Mouse (Mus musculus) hindlimb bud, embryonic 11.5 days (tissue): ENCODE measurements at regions not wholly inside any gene's neighbourhood (a gene's known extent, or its start where the extent isn't known, plus 50 kb on each side); places are given as distances from the start of the nearest gene placed in this dataset.

Source experiments
- DNase-seq: peaks from one replicate; pipeline ENCODE4 v3.0.0-alpha.2; 2012; ENCODE audit warnings: low read depth, low spot score; ENCODE audit errors: extremely low spot score

DNA sequence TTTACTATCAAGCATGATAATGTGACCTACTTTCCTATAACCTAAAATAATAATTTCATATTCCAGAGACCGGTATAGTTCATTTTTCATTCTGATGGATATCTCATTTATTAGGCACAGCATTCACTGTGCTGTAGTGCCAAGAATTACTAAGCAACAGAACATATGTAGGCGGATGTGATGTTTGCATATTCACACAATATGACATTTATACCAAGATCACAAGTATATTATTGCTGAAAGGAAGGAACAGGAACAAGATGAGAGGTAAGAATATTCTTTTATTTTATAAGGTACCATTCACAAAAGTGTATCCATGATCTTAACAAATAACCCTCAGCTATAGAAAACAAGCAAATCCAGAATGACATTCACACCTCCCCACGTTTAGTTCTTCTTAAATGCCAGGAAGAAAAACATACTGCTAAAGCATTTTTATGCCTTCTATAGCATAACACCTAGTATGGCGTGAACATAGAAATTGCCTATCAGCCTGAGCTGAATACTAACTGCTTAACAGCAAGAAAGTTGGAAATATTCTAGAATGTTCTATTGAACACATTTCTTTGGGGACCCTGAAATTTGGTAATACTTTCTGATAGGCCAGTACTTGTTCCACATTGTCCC is 1062.8 kb upstream of the Acvr2a start:
- DNase-seq: no peak

- no peak for DNase-seq
Observed at GRCm38 (mm10) chr2:47755716-47756115, 1058.2 kb upstream of the Acvr2a start.

GRCm38 (mm10) chr2:47756248-47756647 is 1057.7 kb upstream of the Acvr2a start:
- DNase-seq: no peak

- no peak for DNase-seq
Observed at GRCm38 (mm10) chr2:47775766-47776165, 1038.1 kb upstream of the Acvr2a start.

- DNase-seq: no peak
Observed at GRCm38 (mm10) chr2:47776965-47777364, 1036.9 kb upstream of the Acvr2a start.

GRCm38 (mm10) chr2:47785848-47786247 is 1028.1 kb upstream of the Acvr2a start:
- no peak for DNase-seq

GRCm38 (mm10) chr2:47822746-47823271 is 991.1 kb upstream of the Acvr2a start:
- no peak for DNase-seq

DNA sequence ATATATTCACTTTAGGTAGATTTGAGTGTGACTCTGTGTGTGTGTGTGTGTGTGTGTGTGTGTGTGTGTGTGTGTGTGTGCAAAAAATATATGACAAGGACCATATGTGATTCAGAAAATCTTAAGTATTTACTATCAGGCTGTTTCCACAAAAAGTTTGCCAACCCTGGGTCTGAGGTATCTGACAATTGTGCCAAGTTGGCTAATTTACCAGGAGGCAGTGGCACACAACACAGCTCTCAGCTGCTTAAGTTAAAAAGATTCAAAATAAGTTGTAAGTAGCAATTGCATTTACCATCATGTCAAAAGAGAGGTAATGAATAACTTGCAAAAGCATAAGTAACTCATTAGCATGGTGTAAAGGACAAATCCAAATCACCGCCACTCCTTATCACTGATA is 981.4 kb upstream of the Acvr2a start:
- no peak for DNase-seq

GRCm38 (mm10) chr2:47833517-47833916 is 980.4 kb upstream of the Acvr2a start:
- no peak for DNase-seq

GRCm38 (mm10) chr2:47834055-47834799 is 979.7 kb upstream of the Acvr2a start:
- DNase-seq: no peak

- DNase-seq: no peak
Observed at GRCm38 (mm10) chr2:47857229-47857628, 956.7 kb upstream of the Acvr2a start.

- DNase-seq: no peak
Observed at GRCm38 (mm10) chr2:47862446-47862845, 951.5 kb upstream of the Acvr2a start.

GRCm38 (mm10) chr2:47878002-47878401 is 935.9 kb upstream of the Acvr2a start:
- no peak for DNase-seq

- DNase-seq: no peak
Observed at GRCm38 (mm10) chr2:47879071-47879470, 934.8 kb upstream of the Acvr2a start.

GRCm38 (mm10) chr2:47879796-47880195 is 934.1 kb upstream of the Acvr2a start:
- DNase-seq: no peak

DNA sequence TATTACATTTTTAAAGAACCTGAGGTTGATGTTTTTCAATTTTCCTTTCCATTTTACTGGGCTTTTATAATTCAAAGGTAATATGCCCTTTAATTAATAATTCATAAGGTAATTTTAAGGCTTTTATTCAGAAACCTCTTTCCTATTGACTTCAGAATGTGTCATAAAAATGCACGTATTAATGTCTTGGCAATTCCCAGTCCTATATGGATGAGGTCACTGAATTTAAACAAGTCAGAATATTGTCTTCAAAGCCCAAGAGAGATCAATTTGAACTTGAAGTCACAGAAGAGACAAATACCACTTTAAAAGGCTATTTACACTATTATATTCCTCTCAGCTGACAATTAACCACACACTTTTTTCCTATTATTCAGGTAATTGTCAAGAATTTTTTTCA is 925.7 kb upstream of the Acvr2a start:
- no peak for DNase-seq

- no peak for DNase-seq
Observed at GRCm38 (mm10) chr2:47891366-47891765, 922.5 kb upstream of the Acvr2a start.

- DNase-seq: no peak
Observed at GRCm38 (mm10) chr2:47892879-47893278, 921.0 kb upstream of the Acvr2a start.

DNA sequence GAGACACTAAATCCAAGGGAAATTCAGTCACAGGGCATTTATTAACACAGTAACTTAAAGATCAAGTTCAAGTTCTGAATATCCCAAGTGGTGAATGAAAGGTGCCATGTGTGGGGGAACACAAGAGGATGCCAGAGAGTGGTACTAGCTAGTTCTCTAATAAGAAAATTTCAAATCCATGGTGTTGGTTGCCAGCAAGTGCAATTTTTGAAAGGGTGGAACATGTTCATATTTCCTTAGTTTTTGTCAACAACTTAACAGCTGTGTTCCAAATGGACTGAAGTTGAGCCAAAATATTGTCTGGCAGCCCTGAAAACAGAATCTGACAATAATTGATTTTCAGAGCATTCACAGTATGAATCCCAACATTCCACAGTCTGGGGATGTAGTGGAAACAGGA is 919.1 kb upstream of the Acvr2a start:
- no peak for DNase-seq

- no peak for DNase-seq
Observed at GRCm38 (mm10) chr2:47914270-47914669, 899.6 kb upstream of the Acvr2a start.

- DNase-seq: no peak
Observed at GRCm38 (mm10) chr2:47914986-47915485, 898.9 kb upstream of the Acvr2a start.

- DNase-seq: no peak
Observed at GRCm38 (mm10) chr2:47922965-47923364, 890.9 kb upstream of the Acvr2a start.
